8 mouse cellular contexts compared by ENCODE assay signal in the genomic region with DNA sequence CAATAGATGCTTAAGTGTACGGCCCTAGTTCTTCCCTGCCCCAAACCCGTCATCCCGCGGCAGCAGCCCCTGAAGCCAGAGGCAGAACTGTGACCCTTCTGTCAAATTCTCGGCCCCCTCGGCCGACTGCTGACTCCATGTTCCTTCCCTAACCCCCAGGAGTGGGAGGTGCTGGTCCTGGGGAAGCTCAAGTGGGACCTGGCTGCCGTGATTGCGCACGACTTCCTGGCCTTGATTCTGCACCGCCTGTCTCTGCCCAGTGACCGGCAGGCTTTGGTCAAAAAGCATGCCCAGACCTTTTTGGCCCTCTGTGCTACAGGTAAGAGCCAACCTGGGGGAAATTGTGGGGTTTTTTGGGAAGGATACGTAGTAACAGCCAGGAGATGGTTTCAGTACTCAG. TPM values are rescaled to one million over a fixed set of nuclear protein-coding genes. Genes with fewer than 3 reads are reported as not detected.
DNase-seq lines count a peak whose midpoint lies in the region; ATAC-seq and TF ChIP-seq lines count a peak whose summit lies in the region.

No protein-coding gene starts in this region.

- no peak overlapping the region for H3K4me2 ChIP-seq in neural tube, embryonic 11.5 days (ENCODE audit: low read depth)
- peak overlapping the region; percentile 89 for H3K4me2 ChIP-seq in intestine, postnatal 0 days (replicated peaks; ENCODE audit: low read depth)
- H3K4me2 ChIP-seq in stomach, embryonic 14.5 days (replicated peaks; ENCODE audit: low read depth, low read length) = peak overlapping the region; percentile 74

- H3K9ac ChIP-seq in neural tube, embryonic 11.5 days (ENCODE audit: low read length) = no peak overlapping the region
- H3K9ac ChIP-seq in intestine, postnatal 0 days (ENCODE audit: low read depth, low read length) = peak overlapping the region; percentile 77
- H3K9ac ChIP-seq in stomach, embryonic 14.5 days (replicated peaks; ENCODE audit: low read depth, low read length) = no peak overlapping the region; the same call in 1 of the 2 replicates

- 88% methylated on average over 13 of the region's 13 CpGs for WGBS in neural tube, embryonic 11.5 days
- WGBS in intestine, postnatal 0 days = 51% methylated on average over 13 of the region's 13 CpGs
- WGBS in stomach, embryonic 14.5 days = 45% methylated on average over 13 of the region's 13 CpGs

- 0 out of 2 replicates have a peak overlapping the region, but pooled peaks have one; percentile 23 for H3K27ac ChIP-seq in neural tube, embryonic 11.5 days (ENCODE audit: low read depth, low read length)
- H3K27ac ChIP-seq in intestine, postnatal 0 days (ENCODE audit: low read depth, low read length) = 0 out of 2 replicates have a peak overlapping the region, but pooled peaks have one; percentile 92
- peak overlapping the region; percentile 99; the same call in 1 of the 2 replicates for H3K27ac ChIP-seq in stomach, embryonic 14.5 days (ENCODE audit: low read length)

- ATAC-seq in cerebellum, adult (ENCODE audit: insufficient number of reproducible peaks, low FRiP score, low TSS enrichment) = no peak
- ATAC-seq in neural tube, embryonic 11.5 days (ENCODE audit: insufficient read depth, low FRiP score, low TSS enrichment) = no peak
- no peak for ATAC-seq in intestine, postnatal 0 days
- ATAC-seq in stomach, embryonic 14.5 days (ENCODE audit: insufficient number of reproducible peaks, insufficient read depth, low FRiP score, low read depth) = no peak

- intact Hi-C loops in left cerebral cortex, postnatal 25 days (cut with DNase I) = no loop called here

- H3K4me1 ChIP-seq in neural tube, embryonic 11.5 days (ENCODE audit: control insufficient read depth, insufficient read depth, low read length) = peaks cover 25% of the 10 kb centered on the region
- peaks cover 12% of the 10 kb centered on the region for H3K4me1 ChIP-seq in intestine, postnatal 0 days (replicated peaks; ENCODE audit: control insufficient read depth, insufficient read depth, low read length)
- H3K4me1 ChIP-seq in stomach, embryonic 14.5 days (ENCODE audit: control insufficient read depth, insufficient read depth, low read length) = peaks cover 20% of the 10 kb centered on the region

- DNase-seq in cerebellum, adult 9-10 months = peak; percentile 19
- DNase-seq in neural tube, embryonic 11.5 days (ENCODE audit: low spot score) = no peak
- no peak for DNase-seq in neural tube, embryonic 10.5 days (ENCODE audit: extremely low spot score, low spot score)
- DNase-seq in cerebellum, adult 11 months = no peak
- DNase-seq in left cerebral cortex, postnatal 25 days (ENCODE audit: low spot score in 2 of 2) = no peak

- TF ChIP-seq CTCF in intestine, postnatal 0 days (IDR thresholded peaks at IDR 0.05; ENCODE audit: low read depth) = no peak

- H3K27me3 ChIP-seq in neural tube, embryonic 11.5 days (ENCODE audit: control insufficient read depth, insufficient read depth, low read length) = no peaks in the 10 kb centered on the region
- H3K27me3 ChIP-seq in intestine, postnatal 0 days (replicated peaks; ENCODE audit: control insufficient read depth, insufficient read depth, low read length) = no peaks in the 10 kb centered on the region
- H3K27me3 ChIP-seq in stomach, embryonic 14.5 days (ENCODE audit: control insufficient read depth, insufficient read depth, low read length) = no peaks in the 10 kb centered on the region

- no peaks in the 10 kb centered on the region for H3K9me3 ChIP-seq in neural tube, embryonic 11.5 days (ENCODE audit: control insufficient read depth, low read length)
- no peaks in the 10 kb centered on the region for H3K9me3 ChIP-seq in intestine, postnatal 0 days (ENCODE audit: control insufficient read depth)
- no peaks in the 10 kb centered on the region for H3K9me3 ChIP-seq in stomach, embryonic 14.5 days (ENCODE audit: control insufficient read depth, low read depth, low read length)

- peaks cover 10% of the 10 kb centered on the region; the same call in 1 of the 2 replicates for H3K36me3 ChIP-seq in neural tube, embryonic 11.5 days (ENCODE audit: control insufficient read depth, insufficient read depth, low read length)
- H3K36me3 ChIP-seq in intestine, postnatal 0 days (ENCODE audit: control insufficient read depth, insufficient read depth) = peaks cover 41% of the 10 kb centered on the region
- H3K36me3 ChIP-seq in stomach, embryonic 14.5 days (ENCODE audit: control insufficient read depth, insufficient read depth, low read length) = peaks cover 45% of the 10 kb centered on the region

- no peak overlapping the region for H3K4me3 ChIP-seq in neural tube, embryonic 11.5 days (ENCODE audit: low read depth, low read length)
- no peak overlapping the region for H3K4me3 ChIP-seq in intestine, postnatal 0 days (ENCODE audit: low read depth, low read length)
- H3K4me3 ChIP-seq in stomach, embryonic 14.5 days (ENCODE audit: low read depth, low read length) = peak overlapping the region; percentile 81; the same call in 1 of the 2 replicates

RNA-seq across cellular contexts. Expression of a gene that starts 14.0 kb away (rescaled TPM):
- polyA plus RNA-seq in neural tube, embryonic 11.5 days (2014; fragmentation: Nextera tagmentation; extraction: Ambion mirVana) = 36.9 and 37.9 TPM in 2 replicates
- polyA plus RNA-seq in intestine, postnatal 0 days (2015; fragmentation: Nextera tagmentation; extraction: Ambion mirVana) = 7.7 and 8.2 TPM in 2 replicates
- 22.1 and 22.3 TPM in 2 replicates for polyA plus RNA-seq in stomach, embryonic 14.5 days (2014; fragmentation: Nextera tagmentation; extraction: Ambion mirVana)
- total RNA-seq in left cerebral cortex, postnatal 25 days (2021) = 10 to 100 TPM; 18.2 to 18.5 TPM

RNA-seq across cellular contexts. Expression of a gene that starts 14.1 kb away (rescaled TPM):
- polyA plus RNA-seq in neural tube, embryonic 11.5 days (2014; fragmentation: Nextera tagmentation; extraction: Ambion mirVana) = 43.3 and 47.5 TPM in 2 replicates
- polyA plus RNA-seq in intestine, postnatal 0 days (2015; fragmentation: Nextera tagmentation; extraction: Ambion mirVana) = 22.8 and 22.9 TPM in 2 replicates
- 47.1 and 49.4 TPM in 2 replicates for polyA plus RNA-seq in stomach, embryonic 14.5 days (2014; fragmentation: Nextera tagmentation; extraction: Ambion mirVana)
- 10 to 100 TPM; 27.2 to 32.7 TPM for total RNA-seq in left cerebral cortex, postnatal 25 days (2021)

RNA-seq across cellular contexts. Expression of a gene that starts 14.1 kb away (rescaled TPM):
- polyA plus RNA-seq in neural tube, embryonic 11.5 days (2014; fragmentation: Nextera tagmentation; extraction: Ambion mirVana) = 0.70 and 0.91 TPM in 2 replicates
- 0.47 and 1.2 TPM in 2 replicates for polyA plus RNA-seq in intestine, postnatal 0 days (2015; fragmentation: Nextera tagmentation; extraction: Ambion mirVana)
- 1.5 and 2.8 TPM in 2 replicates for polyA plus RNA-seq in stomach, embryonic 14.5 days (2014; fragmentation: Nextera tagmentation; extraction: Ambion mirVana)
- total RNA-seq in left cerebral cortex, postnatal 25 days (2021) = 1 to 10 TPM; 3.5 to 7.2 TPM

RNA-seq across cellular contexts. Expression of a gene that starts 33.2 kb away (rescaled TPM):
- 7.9 and 8.9 TPM in 2 replicates for polyA plus RNA-seq in neural tube, embryonic 11.5 days (2014; fragmentation: Nextera tagmentation; extraction: Ambion mirVana)
- 2.6 and 2.9 TPM in 2 replicates for polyA plus RNA-seq in intestine, postnatal 0 days (2015; fragmentation: Nextera tagmentation; extraction: Ambion mirVana)
- 4.9 and 6.3 TPM in 2 replicates for polyA plus RNA-seq in stomach, embryonic 14.5 days (2014; fragmentation: Nextera tagmentation; extraction: Ambion mirVana)
- 10 to 100 TPM in 1 of 2 experiments, 1 to 10 TPM in 1; 9.9 to 11.6 TPM for total RNA-seq in left cerebral cortex, postnatal 25 days (2021)

Comparison
In these comparisons a context has a peak if more than half of its experiments do, and no peak if none do; other contexts are left out.
1. H3K27ac ChIP-seq: peak in every context shown above with its lines; median percentile 99 in stomach, embryonic 14.5 days; 92 in intestine, postnatal 0 days; 23 in neural tube, embryonic 11.5 days.